Mouse (Mus musculus) lung, postnatal 0 days (tissue): ENCODE measurements around the gene Bace1.

Experiments used
- CTCF ChIP-seq: IDR thresholded peaks from 2 replicates; pipeline ENCODE4 v1.5.1; 2016; ENCODE audit warnings: antibody characterized with exemption, mild to moderate bottlenecking
- EP300 ChIP-seq: IDR thresholded peaks from 2 replicates; pipeline ENCODE4 v1.6.1; 2016; ENCODE audit warnings: antibody characterized with exemption, mild to moderate bottlenecking, control low read depth

- TF ChIP-seq CTCF: no peak
- no peak for TF ChIP-seq EP300
Measured at GRCm38 (mm10) chr9:45845541-45845940, 7.2 kb downstream of the Bace1 start.
